Mouse (Mus musculus): ENCODE measurements around the gene Cidec.

Cidec gene

GRCm38 (mm10) chr6:113444207-113444965 is 8.8 kb upstream of the Cidec start:
- no peak for DNase-seq (ENCODE audit: low read depth, low spot score)

GRCm38 (mm10) chr6:113443091-113443490 is 7.5 kb upstream of the Cidec start:
- DNase-seq (ENCODE audit: low read depth, low spot score), result no peak

GRCm38 (mm10) chr6:113442442-113443090 is 7.0 kb upstream of the Cidec start, which contains the start of gene Jagn1:
Gene Jagn1, plus strand, starts transcription at chr6:113442569.
- peak; percentile 95 for DNase-seq (ENCODE audit: low read depth, low spot score)

GRCm38 (mm10) chr6:113442087-113442441 is 6.5 kb upstream of the Cidec start:
- DNase-seq (ENCODE audit: low read depth, low spot score), result no peak

GRCm38 (mm10) chr6:113441147-113441680 is 5.7 kb upstream of the Cidec start:
- peak; percentile 65 for DNase-seq (ENCODE audit: low read depth, low spot score)

- no peak for DNase-seq (ENCODE audit: low read depth, low spot score)
Observed at GRCm38 (mm10) chr6:113440686-113441085, 5.1 kb upstream of the Cidec start.

- no peak for DNase-seq (ENCODE audit: low read depth, low spot score)
Observed at GRCm38 (mm10) chr6:113438721-113439430, 3.3 kb upstream of the Cidec start.

GRCm38 (mm10) chr6:113437135-113437534 is 1.6 kb upstream of the Cidec start:
- no peak for DNase-seq (ENCODE audit: low read depth, low spot score)

GRCm38 (mm10) chr6:113434691-113435090 is 869 bp downstream of the Cidec start:
- DNase-seq (ENCODE audit: low read depth, low spot score), result no peak

GRCm38 (mm10) chr6:113433661-113434060 is 1.9 kb downstream of the Cidec start:
- DNase-seq (ENCODE audit: low read depth, low spot score), result no peak

GRCm38 (mm10) chr6:113431801-113432200 is 3.8 kb downstream of the Cidec start:
- no peak for DNase-seq (ENCODE audit: low read depth, low spot score)

GRCm38 (mm10) chr6:113430846-113431245 is 4.7 kb downstream of the Cidec start:
- DNase-seq (ENCODE audit: low read depth, low spot score), result no peak

- DNase-seq (ENCODE audit: low read depth, low spot score), result no peak
Observed at GRCm38 (mm10) chr6:113429965-113430364, 5.6 kb downstream of the Cidec start.

- DNase-seq (ENCODE audit: low read depth, low spot score), result no peak
Observed at GRCm38 (mm10) chr6:113428006-113428405, 7.6 kb downstream of the Cidec start.

- DNase-seq (ENCODE audit: low read depth, low spot score), result peak; percentile 40
Observed at GRCm38 (mm10) chr6:113427397-113427796, 8.2 kb downstream of the Cidec start.

- DNase-seq (ENCODE audit: low read depth, low spot score), result no peak
Observed at GRCm38 (mm10) chr6:113426696-113427095, 8.9 kb downstream of the Cidec start.

GRCm38 (mm10) chr6:113424187-113424586 is 11.4 kb downstream of the Cidec start:
- no peak for DNase-seq (ENCODE audit: low read depth, low spot score)

- no peak for DNase-seq (ENCODE audit: low read depth, low spot score)
Observed at GRCm38 (mm10) chr6:113423000-113423399, 12.6 kb downstream of the Cidec start.

- DNase-seq (ENCODE audit: low read depth, low spot score), result peak; percentile 99
Observed at GRCm38 (mm10) chr6:113419199-113419587, 16.4 kb downstream of the Cidec start, which contains the start of gene Rpusd3. Gene Rpusd3, minus strand, starts transcription at chr6:113419340.

GRCm38 (mm10) chr6:113418441-113419198 is 16.9 kb downstream of the Cidec start:
- DNase-seq (ENCODE audit: low read depth, low spot score), result no peak

- no peak for DNase-seq (ENCODE audit: low read depth, low spot score)
Observed at GRCm38 (mm10) chr6:113416416-113416815, 19.1 kb downstream of the Cidec start.

All from retina, postnatal 7 days (tissue).